Mouse (Mus musculus) embryonic facial prominence, embryonic 10.5 days (tissue): ENCODE measurements at regions not wholly inside any gene's neighbourhood (a gene's known extent, or its start where the extent isn't known, plus 50 kb on each side); places are given as distances from the start of the nearest gene placed in this dataset.
"Not testable (repeated sequence)": the region's sequence is repeated elsewhere in the genome, so short reads cannot be mapped to it uniquely, and the experiment has no call there.

Source experiments
- DNase-seq: peaks from one replicate; pipeline ENCODE4 v3.0.0-alpha.2; 2017; ENCODE audit warnings: low spot score
- H3K27ac ChIP-seq: fragments of 300-500 bp; sonication (generic); replicated peaks from 2 replicates; pipeline ENCODE4 v1.5.1; 2016; ENCODE audit warnings: mild to moderate bottlenecking
- H3K27me3 ChIP-seq: fragments of 300-500 bp; sonication (generic); replicated peaks from 2 replicates; pipeline ENCODE4 v1.6.1; 2016; ENCODE audit warnings: low read depth, mild to moderate bottlenecking; ENCODE audit not compliant: poor library complexity, severe bottlenecking
- H3K36me3 ChIP-seq: fragments of 300-500 bp; sonication (generic); replicated peaks from 2 replicates; pipeline ENCODE4 v1.6.1; 2016; ENCODE audit warnings: mild to moderate bottlenecking, moderate library complexity
- H3K4me1 ChIP-seq: fragments of 300-500 bp; sonication (generic); 2 replicates; pipeline ENCODE4 v1.6.1; 2016
- H3K4me3 ChIP-seq: fragments of 300-500 bp; sonication (generic); 2 replicates; pipeline ENCODE4 v1.5.1; 2016; ENCODE audit warnings: mild to moderate bottlenecking, moderate library complexity
- H3K9me3 ChIP-seq: fragments of 300-500 bp; sonication (generic); 2 replicates; pipeline ENCODE4 v1.6.1; 2016; ENCODE audit warnings: mild to moderate bottlenecking
- WGBS: fragments of 180-500 bp; shearing (Covaris S2); methylation state at CpG from one replicate; pipeline ENCODE4 v1.1.7; 2016; 5-methylcytosine and 5-hydroxymethylcytosine counted together

DNA sequence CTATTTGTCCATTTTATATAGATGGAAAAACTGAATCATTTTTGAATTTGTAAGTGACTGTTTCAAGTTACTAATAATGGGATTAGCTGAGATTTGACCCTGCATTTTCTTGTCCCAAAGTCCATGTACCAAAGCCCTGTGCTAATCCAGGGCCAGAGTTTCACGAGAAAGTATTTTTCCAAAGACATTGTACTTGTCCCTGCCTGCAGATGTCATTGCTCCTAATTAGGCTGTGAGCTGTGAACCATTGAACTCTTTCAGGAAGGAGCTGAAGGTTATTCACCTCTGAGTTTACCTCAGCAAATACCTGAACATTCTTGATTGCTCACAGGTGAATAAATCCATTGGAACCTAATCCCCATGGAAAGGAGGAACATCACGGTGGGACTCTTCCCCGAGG is 154.5 kb upstream of the Slc13a1 start:
- 72% methylated on average over 3 of the region's 3 CpGs for WGBS
- Histone ChIP-seq H3K27ac (no peak overlapping the region), H3K9me3 (no peaks in the 10 kb centered on the region), H3K27me3 (no peaks in the 10 kb centered on the region), H3K4me1 (no peaks in the 10 kb centered on the region), H3K36me3 (no peaks in the 10 kb centered on the region), H3K4me3 (no peak overlapping the region)
- no peak for DNase-seq

DNA sequence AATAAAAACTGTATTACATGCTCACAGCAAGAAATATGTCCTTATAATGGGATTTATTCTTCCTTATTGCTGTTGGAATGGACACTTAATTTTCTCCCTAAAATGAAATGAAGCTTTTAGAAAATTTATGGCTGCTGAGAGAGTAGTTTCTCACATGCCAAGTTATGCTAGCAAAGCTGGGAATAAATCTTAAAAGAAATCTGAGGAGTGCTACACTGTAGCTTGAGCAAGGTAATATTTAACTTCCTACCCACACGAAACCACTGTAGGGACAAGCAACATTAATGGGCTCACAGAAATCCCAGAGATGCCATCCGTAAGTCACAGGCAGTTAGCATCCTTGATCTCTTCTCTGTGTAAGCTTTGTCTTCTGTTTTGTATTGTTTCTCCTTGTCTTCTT is 151.0 kb upstream of the Slc13a1 start:
- Histone ChIP-seq H3K36me3 (no peaks in the 10 kb centered on the region), H3K27ac (no peak overlapping the region), H3K4me3 (no peak overlapping the region), H3K9me3 (no peaks in the 10 kb centered on the region), H3K27me3 (no peaks in the 10 kb centered on the region), H3K4me1 (no peaks in the 10 kb centered on the region)
- WGBS: 87% methylated on average over 2 of the region's 2 CpGs
- no peak for DNase-seq

DNA sequence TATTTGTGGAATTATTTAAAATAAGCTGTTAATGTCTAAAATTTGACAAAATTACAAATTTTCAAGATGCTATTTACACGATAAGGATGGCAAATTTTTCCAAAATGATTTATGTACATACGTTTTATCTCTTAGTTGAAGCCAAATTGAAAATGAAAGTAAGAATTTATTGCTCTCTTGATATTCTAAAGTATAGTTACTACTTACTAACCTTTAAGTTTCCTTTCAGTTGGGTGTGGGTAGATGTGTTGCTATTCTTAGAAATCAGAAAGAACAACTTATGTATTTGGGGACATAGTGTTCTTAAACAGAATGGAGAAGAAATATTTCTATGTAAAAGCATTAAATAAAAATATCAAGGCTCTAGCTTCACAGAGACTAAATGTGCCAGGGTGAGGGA is 142.8 kb upstream of the Slc13a1 start:
- no peak for DNase-seq
- Histone ChIP-seq H3K4me1 (no peaks in the 10 kb centered on the region), H3K9me3 (no peaks in the 10 kb centered on the region), H3K27me3 (no peaks in the 10 kb centered on the region), H3K36me3 (no peaks in the 10 kb centered on the region), H3K27ac (no peak overlapping the region), H3K4me3 (no peak overlapping the region)
- 86% methylated on average over 2 of the region's 2 CpGs for WGBS

DNA sequence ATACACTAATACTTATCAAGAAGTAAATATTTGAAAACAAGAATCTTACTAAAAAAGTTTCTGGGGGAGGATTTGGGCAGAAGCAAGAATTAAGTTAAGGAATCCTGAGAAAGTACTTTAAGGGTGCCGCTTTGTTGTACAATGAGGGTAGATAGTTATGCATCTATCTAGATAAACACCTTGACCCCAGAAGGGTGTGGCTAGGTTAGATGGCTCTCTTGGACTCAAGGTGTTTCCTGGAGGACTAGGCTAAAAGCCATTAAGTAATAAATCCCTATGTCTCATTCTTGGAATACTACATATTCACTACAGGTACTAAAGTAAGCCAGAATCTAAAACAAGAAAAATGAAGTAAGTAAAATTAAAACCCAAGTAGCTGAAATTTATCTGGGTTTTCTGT is 141.9 kb upstream of the Slc13a1 start:
- Histone ChIP-seq H3K4me3 (no peak overlapping the region), H3K36me3 (no peaks in the 10 kb centered on the region), H3K4me1 (no peaks in the 10 kb centered on the region), H3K27ac (no peak overlapping the region), H3K9me3 (no peaks in the 10 kb centered on the region), H3K27me3 (no peaks in the 10 kb centered on the region)
- DNase-seq: no peak
- WGBS: 82% methylated on average over 1 of the region's 1 CpGs

DNA sequence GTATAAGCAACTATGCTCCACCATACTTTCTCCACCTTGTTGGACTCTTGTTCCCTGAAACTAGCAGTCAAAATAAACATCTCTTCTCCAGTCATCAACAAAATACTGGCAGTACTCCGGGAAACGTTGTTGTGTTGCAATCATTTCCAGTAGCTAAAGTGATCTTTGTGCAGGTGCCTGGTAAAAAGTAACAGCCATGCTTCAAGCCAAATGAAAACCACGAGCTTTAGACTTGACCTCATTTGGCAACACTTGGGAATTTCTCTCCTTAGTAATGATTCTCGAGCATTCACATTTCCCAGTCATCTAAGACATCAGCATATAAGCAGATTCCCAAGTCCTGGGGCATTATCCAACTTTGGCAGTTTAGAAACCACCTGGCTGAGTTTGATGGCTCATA is 133.8 kb upstream of the Slc13a1 start:
- Histone ChIP-seq H3K4me3 (no peak overlapping the region), H3K27me3 (no peaks in the 10 kb centered on the region), H3K4me1 (no peaks in the 10 kb centered on the region), H3K36me3 (no peaks in the 10 kb centered on the region), H3K27ac (no peak overlapping the region), H3K9me3 (no peaks in the 10 kb centered on the region)
- no peak for DNase-seq
- WGBS: 84% methylated on average over 4 of the region's 4 CpGs

DNA sequence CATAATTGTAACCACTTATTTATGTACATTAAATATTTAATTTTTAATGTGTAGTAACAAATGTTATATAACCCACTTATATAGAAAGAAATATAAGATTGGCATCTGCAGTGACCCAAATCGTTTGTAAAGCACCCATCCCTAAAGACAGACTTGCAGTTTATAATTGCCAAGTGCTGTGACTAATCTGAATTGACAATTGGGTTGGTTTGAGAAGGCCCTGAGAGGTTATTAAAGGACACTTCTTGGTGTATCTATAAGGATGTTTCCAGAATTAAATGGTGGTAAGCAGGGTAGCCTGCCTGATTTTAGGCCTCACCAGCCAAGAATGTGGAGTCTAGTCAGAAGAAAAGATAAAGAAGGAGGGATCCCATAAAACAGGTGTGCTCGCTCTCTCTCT is 133.3 kb upstream of the Slc13a1 start:
- Histone ChIP-seq H3K9me3 (no peaks in the 10 kb centered on the region), H3K27ac (no peak overlapping the region), H3K36me3 (no peaks in the 10 kb centered on the region), H3K4me3 (no peak overlapping the region), H3K27me3 (no peaks in the 10 kb centered on the region), H3K4me1 (no peaks in the 10 kb centered on the region)
- 67% methylated on average over 2 of the region's 2 CpGs for WGBS
- no peak for DNase-seq

DNA sequence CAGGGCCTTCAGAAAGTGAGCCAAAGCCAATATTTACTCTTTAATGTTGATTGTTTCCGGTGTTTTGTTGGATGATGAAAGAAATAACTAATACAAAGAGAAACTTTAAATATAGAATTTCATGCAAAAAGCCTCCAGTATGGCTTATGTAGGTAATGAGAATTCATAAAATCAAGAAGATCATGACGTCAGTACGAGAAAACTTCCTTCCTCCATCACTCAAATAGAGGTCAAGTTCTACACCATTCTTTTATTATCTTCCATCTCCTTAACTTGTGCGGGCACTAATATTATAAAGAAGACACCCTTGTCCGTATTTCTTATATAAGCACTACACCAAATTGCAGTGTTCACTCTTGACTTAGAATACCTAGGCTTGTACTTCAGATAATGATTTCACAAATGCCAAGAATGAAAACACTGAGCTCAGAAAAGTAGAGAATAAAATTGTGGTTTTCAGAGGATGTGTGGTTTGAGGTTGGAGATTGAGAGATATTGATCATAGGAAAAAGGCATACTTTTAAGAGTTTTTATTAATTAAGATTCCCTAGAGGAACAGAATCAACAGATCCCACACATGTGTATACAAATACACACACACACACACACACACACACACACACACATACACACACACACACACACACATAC is 130.8 kb upstream of the Slc13a1 start:
- Histone ChIP-seq H3K36me3 (no peaks in the 10 kb centered on the region), H3K4me1 (no peaks in the 10 kb centered on the region), H3K4me3 (no peak overlapping the region), H3K27ac (no peak overlapping the region), H3K27me3 (no peaks in the 10 kb centered on the region), H3K9me3 (no peaks in the 10 kb centered on the region)
- DNase-seq: no peak
- 91% methylated on average over 5 of the region's 5 CpGs for WGBS

DNA sequence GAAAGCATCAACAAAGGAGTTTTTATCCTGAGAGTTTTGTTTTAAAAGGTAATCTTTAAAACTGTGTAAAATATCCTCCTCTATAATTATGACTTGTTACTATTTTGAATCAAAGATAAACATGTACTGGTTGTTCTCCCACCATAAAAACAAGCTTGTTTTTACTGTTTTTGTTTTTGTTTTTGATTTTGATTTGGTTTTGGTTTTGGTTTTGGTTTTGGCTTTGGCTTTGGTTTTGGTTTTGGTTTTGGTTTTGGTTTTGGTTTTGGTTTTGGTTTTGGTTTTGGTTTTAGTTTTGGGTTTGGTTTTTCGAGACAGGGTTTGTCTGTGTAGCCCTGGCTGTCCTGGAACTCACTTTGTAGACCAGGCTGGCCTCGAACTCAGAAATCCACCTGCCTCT is 120.9 kb upstream of the Slc13a1 start:
- not testable (repeated sequence) for H3K27me3 ChIP-seq, H3K4me1 ChIP-seq, H3K4me3 ChIP-seq, H3K27ac ChIP-seq, DNase-seq, H3K36me3 ChIP-seq, H3K9me3 ChIP-seq
- WGBS: 83% methylated on average over 2 of the region's 2 CpGs

DNA sequence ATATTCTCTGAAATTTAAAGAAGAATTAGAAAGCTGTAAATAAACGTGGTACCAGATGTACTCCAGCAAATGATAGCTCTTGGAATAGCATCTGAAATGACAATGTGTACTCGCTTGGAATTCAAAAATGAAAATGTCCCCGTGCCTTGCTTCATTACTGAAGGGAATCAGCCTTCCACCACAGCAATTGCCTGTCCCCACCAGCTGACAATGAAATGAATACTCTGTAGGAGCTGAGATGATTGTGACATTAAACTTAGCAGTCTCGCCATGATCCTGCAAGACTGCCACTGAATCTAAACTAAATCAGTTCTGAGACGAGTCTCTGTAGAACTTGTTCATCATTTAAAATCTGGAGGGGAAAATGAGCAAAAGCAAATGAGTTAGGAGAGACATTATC is 104.9 kb upstream of the Slc13a1 start:
- 84% methylated on average over 5 of the region's 5 CpGs for WGBS
- Histone ChIP-seq H3K4me3 (no peak overlapping the region), H3K27me3 (no peaks in the 10 kb centered on the region), H3K27ac (no peak overlapping the region), H3K9me3 (no peaks in the 10 kb centered on the region), H3K36me3 (no peaks in the 10 kb centered on the region), H3K4me1 (no peaks in the 10 kb centered on the region)
- no peak for DNase-seq

DNA sequence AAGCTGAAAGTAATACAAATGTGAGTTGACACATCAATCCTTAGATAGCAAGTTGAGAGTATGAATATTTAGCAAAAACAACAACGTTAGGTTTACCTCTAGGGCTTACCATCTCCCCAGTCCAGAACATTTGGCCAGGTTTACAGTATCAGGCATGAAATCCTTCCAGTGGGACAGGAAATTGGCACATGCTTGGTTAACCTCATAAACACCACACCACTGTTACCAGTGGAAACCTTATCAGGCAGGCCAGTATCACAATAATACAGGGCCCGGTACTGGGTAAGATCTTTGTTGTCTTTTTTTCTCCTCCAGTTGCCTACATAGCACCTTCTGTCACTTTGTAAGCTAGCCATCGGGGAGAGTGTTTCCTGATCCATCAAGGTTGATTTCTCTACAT is 101.7 kb upstream of the Slc13a1 start:
- 93% methylated on average over 3 of the region's 3 CpGs for WGBS
- Histone ChIP-seq H3K9me3 (no peaks in the 10 kb centered on the region), H3K36me3 (no peaks in the 10 kb centered on the region), H3K27me3 (no peaks in the 10 kb centered on the region), H3K27ac (no peak overlapping the region), H3K4me1 (no peaks in the 10 kb centered on the region), H3K4me3 (no peak overlapping the region)
- DNase-seq: no peak

DNA sequence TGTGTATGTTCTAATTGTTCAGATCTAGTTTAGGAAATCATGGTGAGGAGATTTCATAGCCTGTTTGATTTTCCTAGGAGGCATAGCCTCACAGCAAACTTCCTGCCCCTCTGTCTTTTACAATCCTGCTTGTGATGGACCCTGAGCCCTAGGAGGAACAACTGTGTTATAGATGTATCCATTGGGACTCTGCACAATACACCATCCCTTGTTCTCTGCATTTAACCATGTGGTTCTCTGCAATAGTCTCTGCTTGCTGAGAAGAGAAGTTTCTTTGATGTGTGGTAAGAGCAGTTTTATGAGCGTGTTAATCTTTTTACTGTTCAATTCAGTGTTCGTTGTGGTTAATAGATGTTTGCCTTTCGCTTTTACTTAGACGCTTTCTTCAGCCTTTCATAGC is 95.9 kb upstream of the Slc13a1 start:
- H3K27me3 ChIP-seq: no peaks in the 10 kb centered on the region

DNA sequence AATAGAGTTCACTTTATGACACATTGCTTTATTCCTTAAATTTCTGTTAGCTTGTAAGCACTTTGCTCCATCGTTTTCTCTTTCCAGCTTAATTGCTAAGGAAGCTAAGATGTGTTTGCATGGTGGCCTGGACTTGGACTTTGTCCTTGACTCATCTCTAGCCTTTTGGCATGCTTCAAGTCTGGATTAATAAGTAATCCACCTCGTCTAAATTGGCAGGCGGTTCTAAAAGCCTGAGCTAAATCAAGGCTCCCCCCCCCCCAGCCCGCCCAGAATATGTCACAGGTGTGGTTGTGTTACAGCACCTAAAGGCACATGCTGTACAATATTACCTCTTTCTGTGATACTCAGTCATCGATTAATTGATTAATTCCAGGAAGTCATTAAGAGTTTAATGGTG is 94.7 kb upstream of the Slc13a1 start:
- no peak overlapping the region for H3K4me3 ChIP-seq

More for the DNA sequence above, 95.9 kb upstream of the Slc13a1 start:
- H3K9me3 ChIP-seq: no peaks in the 10 kb centered on the region
- WGBS: 89% methylated on average over 4 of the region's 4 CpGs
- DNase-seq: no peak
- no peaks in the 10 kb centered on the region for H3K4me1 ChIP-seq
- no peaks in the 10 kb centered on the region for H3K36me3 ChIP-seq
- H3K27ac ChIP-seq: no peak overlapping the region
- H3K4me3 ChIP-seq: no peak overlapping the region

DNA sequence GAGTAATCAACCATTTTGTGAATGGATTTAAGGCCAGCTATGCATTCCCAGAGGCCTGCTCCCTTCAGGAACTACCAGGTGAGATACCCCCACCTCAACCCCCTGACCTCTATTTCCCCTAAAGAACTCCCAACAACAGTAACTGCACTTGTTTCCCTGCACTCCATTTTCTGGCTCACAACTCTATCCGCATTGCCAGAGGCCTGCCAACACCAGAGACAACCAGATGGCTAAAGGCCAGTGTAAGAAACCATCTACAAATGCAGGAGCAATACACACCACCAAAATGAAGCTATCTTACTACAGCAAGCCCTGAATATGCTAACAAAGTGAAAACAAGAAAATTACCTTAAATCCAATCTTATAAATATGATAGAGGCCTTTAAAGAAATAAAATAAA is 77.7 kb upstream of the Slc13a1 start:
- H3K36me3 ChIP-seq: no peaks in the 10 kb centered on the region
- no peaks in the 10 kb centered on the region for H3K4me1 ChIP-seq
- no peaks in the 10 kb centered on the region for H3K9me3 ChIP-seq
- H3K27ac ChIP-seq: no peak overlapping the region
- no peak overlapping the region for H3K4me3 ChIP-seq
- H3K27me3 ChIP-seq: no peaks in the 10 kb centered on the region
- 92% methylated on average over 1 of the region's 1 CpGs for WGBS
- DNase-seq: no peak

More for the DNA sequence above, 94.7 kb upstream of the Slc13a1 start:
- H3K9me3 ChIP-seq: no peaks in the 10 kb centered on the region
- H3K27ac ChIP-seq: no peak overlapping the region
- WGBS: 84% methylated on average over 5 of the region's 5 CpGs
- H3K36me3 ChIP-seq: no peaks in the 10 kb centered on the region
- H3K27me3 ChIP-seq: no peaks in the 10 kb centered on the region
- no peaks in the 10 kb centered on the region for H3K4me1 ChIP-seq
- no peak for DNase-seq

DNA sequence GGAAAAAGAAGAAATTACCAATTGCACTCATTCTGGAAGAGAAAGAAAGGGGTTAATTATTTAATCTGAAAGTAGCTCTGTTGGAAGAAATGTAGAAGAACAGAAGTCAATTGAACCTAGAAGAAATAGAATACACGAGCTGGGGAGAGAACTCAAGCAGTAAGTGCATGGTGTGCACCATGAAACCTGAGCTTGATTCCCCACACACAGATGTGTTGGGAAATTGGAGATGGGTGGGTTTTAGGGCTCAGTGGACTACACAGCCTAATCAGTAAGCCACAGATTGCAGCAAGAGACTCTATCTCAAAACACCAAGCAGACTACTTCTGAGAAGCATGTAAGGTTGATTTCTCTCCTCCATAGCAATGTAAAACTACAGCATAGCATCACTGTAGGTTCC is 70.6 kb upstream of the Slc13a1 start:
- H3K4me3 ChIP-seq: no peak overlapping the region
- DNase-seq: no peak
- no peaks in the 10 kb centered on the region for H3K36me3 ChIP-seq
- 37% methylated on average over 1 of the region's 1 CpGs for WGBS
- H3K27ac ChIP-seq: no peak overlapping the region
- no peaks in the 10 kb centered on the region for H3K27me3 ChIP-seq
- H3K9me3 ChIP-seq: no peaks in the 10 kb centered on the region
- H3K4me1 ChIP-seq: 0 out of 2 replicates have a peak, but pooled peaks cover 2% of the 10 kb centered on the region
